Mouse (Mus musculus) brain, embryonic 14.5 days (tissue): ENCODE data around the gene Heyl. TPM values are rescaled to one million over a fixed set of nuclear protein-coding genes. Genes with fewer than 3 reads are reported as not detected.
"Not testable (repeated sequence)": the region's sequence is repeated elsewhere in the genome, so short reads cannot be mapped to it uniquely, and the experiment has no call there.

Experiments used
- DNase-seq: peaks from one replicate; pipeline ENCODE4 v3.0.0-alpha.2; 2011; ENCODE audit warnings: low read depth
- CTCF ChIP-seq: fragments of 200-500 bp; IDR thresholded peaks from 2 replicates; pipeline ENCODE4 v1.5.1; 2012; ENCODE audit warnings: inconsistent platforms, mild to moderate bottlenecking, moderate library complexity, borderline replicate concordance; ENCODE audit not compliant: insufficient read depth, insufficient read length; ENCODE audit errors: extremely low read depth
- POLR2A ChIP-seq: fragments of 200-500 bp; IDR thresholded peaks from 2 replicates; pipeline ENCODE4 v1.6.1; 2012; ENCODE audit warnings: mild to moderate bottlenecking, inconsistent platforms, borderline replicate concordance; ENCODE audit not compliant: poor library complexity, insufficient read depth, insufficient read length, severe bottlenecking; ENCODE audit errors: extremely low read depth
- polyA plus RNA-seq: library from polyadenylated mRNA; depleted of rRNA; stranded (reverse); fragments of >200 nt; gene quantifications from 2 replicates; pipeline ENCODE4 v1.2.3, GENCODE M21; 2012

The Heyl gene
- polyA plus RNA-seq, 1 experiment, result 7.5 TPM

DNA sequence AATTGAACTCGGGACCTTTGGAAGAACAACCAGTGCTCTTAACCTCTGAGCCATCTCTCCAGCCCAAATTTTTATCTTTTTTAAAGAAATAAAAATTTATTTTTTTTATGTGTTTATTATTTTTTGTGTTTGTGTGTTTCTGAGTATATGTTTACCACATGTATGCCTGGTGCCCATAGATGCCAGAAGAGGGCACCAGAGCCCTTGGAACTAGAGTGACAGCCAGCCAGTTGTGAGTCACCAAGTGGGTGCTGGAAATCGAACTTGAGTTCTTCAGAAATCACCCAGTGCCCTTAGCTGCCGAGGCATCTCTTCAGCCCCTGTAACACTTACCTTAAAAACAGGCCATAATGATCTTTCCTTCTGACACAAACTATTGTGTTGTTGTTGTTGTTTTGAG, 37.7 kb downstream of the Heyl start:
- DNase-seq, result no peak
- TF ChIP-seq CTCF (no peak), POLR2A (no peak)

DNA sequence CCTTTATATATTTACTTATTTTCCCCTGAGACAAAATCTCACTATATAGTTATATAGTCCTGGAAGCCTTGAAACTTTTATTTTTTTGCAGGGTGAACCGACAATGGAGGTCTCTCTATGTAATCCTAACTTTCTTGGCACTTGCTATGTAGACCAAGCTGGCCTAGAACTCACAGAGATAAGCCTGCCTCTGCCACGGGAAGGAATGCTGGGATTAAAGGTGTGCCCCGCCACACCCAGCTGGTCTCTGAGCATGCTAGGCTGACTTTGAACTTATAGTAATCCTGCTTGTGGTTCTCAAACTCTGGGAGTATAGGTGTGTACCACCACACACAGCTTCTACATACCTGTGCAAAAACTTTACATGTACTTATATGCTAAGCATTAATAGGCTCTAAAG, 46.8 kb downstream of the Heyl start:
- DNase-seq, result no peak
- TF ChIP-seq POLR2A, result no peak
- no peak for TF ChIP-seq CTCF

DNA sequence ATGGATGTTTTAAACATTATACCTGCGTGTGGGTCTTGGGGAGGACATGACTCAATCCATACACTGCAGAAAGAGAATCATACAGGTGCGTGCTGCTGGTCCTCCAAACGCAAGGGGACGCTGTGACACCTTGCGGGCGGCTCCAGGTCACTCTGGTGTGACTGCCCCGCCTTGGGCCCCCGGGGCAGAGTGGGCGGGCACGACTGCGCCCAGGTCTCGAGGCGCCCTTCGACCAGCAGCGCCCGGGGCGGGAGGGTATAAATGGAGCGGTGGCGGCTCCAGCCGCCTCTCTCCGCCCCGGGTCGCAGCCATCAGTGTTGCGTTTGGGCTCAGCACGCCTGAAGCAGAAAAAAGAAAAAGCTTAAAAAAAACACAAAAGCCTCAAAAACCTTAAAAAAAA, 49.1 kb downstream of the Heyl start:
- DNase-seq, result peak; percentile 94
- TF ChIP-seq CTCF (peak; percentile 84), POLR2A (peak; percentile 59; the same call in 1 of the 2 replicates)

DNA sequence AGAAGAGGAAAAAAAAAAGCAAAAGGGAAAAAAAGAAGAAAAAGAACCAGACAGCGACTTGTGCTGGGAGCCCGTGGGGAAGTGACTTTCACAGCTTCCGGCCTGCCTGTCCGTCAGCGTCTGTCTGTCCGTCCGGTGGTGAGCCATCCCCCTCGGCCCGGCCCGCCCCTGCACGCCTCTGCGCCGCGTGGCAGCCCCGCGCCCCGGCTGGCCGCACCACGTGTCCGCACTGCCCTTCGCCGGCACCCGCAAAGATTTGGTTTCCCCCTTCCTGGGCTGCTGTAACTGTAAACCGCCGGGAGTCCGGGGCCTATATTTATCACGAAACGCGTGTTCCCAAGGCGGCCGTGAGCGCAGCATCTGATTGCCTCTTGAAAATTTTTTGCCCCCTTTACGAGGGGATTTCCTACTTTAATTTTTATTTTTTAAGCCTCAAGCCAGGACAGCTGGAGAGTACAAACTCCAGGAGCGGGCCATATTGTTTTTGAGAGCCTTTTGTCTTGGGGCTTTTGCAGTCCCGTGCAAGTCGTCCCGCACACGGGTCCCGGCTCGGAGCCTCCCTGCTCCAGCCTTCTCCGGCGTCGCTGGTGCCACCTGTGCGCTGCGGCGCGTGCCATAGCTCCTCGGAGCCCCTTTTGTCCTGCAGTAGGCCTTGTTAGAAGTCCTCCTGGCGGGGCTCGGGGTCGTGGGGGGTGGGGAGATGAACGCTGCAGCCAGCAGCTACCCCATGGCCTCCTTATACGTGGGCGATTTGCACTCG, 49.7 kb downstream of the Heyl start:
- DNase-seq, result peak; percentile 33

DNA sequence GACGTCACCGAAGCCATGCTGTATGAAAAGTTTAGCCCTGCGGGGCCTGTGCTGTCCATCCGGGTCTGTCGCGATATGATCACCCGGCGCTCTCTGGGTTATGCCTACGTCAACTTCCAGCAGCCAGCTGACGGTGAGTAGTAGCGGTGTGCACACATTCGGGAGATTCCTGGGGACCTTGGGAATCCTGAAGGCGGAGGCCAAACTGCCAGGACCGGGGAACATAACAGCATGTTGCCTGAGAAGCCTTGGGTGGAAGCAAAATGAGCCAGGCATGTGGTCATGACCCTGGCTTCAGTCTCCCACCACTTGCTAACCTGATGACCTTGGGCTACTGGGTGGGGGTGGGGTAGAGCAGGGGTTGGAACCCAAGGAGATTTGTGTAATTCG, 50.3 kb downstream of the Heyl start:
- peak; percentile 23 for DNase-seq

DNA sequence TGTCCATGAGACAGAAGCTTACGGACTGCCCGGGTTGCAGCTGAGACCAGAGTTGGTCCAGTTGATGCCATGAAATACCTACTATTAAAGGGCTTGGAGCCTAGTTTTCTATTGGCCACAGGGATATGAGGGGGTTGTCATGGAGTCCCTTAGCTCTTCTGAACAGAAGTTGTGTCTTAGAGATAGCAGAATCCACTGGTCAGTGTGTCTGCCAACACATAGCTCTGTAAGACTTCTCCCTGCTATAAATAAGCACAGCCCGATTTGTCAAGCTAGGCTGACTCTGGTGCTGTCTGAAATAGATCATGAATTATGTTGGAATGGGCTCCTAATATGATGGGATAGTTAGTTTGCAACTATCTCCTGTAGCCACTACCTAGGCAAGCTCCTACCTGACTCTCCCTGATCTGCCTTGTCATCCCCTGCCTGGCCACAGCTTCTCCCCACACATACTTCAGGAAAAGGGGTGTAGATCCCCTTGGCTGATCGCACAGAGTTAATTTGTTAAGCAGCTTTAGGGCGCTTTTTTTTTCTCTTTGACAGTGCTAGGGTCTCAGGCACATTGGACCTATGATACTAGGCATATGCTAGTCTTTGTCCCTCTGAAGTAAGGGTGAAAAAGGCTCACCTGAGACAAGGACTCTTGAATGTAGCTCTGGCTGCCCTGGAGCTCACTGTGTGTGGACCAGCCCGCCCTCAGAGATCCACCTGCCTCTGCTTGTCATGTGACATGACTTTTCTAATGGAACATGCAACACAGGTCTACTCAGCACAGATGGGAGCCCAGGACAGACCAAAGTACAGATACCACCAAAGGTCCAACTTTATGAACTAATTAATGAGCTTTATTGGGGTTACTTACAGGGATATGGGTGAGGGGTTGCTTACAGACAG, 51.6 kb downstream of the Heyl start:
- TF ChIP-seq POLR2A, result no peak
- no peak for TF ChIP-seq CTCF
- DNase-seq, result no peak

DNA sequence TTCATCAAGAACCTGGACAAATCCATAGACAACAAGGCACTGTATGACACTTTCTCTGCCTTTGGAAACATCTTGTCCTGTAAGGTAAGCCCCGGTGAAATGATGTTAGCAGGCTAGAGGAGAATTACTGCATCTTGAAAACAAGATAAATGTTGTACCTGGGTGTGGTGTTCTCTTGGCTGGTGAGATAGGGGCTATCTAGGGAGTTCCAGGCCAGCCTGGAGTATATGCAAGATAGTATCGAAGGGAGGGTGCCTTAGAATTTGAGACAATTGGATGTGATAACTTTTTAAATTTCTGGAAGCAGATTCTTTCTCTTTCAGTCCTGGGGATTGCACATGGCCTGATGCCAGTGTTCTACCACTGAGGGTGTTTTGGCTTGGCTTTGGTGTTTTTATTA, 53.4 kb downstream of the Heyl start:
- DNase-seq, result no peak

DNA sequence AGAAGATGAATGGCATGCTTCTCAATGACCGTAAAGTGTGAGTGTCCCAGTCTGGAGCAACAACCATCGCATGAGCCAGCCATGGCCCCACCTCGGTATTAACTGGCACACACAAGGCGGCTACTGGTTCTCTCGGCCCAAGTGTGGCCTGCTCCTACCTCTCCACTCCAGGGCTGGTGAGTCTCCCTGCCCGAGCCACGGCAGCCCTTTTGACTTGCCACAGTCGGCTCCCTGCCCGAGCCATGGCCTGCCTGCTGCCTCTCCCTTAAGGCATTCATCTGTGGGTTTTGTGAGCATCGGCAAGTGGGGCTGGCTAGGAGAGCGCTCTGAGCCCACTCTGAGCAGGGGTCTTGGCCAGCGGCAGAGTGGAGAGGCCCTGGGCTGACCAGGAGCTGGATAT, 55.7 kb downstream of the Heyl start:
- DNase-seq, result no peak

More for the DNA sequence above, 53.4 kb downstream of the Heyl start:
- TF ChIP-seq CTCF (no peak), POLR2A (no peak)

DNA sequence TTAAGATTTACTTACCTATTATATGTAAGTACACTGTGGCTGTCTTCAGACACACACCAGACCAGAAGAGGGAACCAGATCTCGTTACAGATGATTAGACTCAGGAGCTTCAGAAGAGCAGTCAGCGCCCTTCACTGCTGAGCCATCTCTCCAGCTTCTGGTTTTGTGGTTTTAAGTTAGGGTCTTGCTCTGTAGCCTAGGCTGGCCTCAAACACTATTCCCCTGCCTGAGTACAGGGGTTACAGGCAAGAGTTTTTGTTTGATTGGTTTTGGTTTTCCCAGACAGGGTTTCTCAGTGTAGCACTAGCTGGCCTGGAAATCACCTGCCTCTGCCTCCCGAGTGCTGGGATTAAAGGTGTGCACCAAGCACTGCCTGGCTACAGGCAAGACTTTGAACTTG, 59.0 kb downstream of the Heyl start:
- TF ChIP-seq CTCF (no peak), POLR2A (no peak)
- no peak for DNase-seq

More for the DNA sequence above, 55.7 kb downstream of the Heyl start:
- TF ChIP-seq POLR2A (no peak), CTCF (no peak)

DNA sequence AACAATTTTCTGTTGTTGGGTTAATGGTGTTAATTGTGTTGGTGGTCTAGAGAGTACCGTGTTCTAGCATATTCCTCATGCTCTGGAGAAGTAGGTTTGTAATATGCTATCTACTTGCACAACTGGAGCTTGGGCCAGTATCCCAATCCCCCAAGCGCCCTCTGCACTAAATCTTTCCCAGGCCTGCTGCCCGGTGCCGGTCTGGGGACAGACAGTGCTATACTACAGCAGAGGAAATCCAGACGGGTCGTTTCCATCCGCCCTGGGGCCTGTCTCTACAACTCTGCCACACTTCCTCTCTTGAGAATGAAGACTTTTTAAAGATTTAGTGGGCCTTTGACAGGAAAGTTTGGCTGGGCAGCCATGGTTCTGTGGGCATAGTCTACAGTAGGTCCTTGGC, 59.6 kb downstream of the Heyl start:
- TF ChIP-seq CTCF (no peak), POLR2A (no peak)
- no peak for DNase-seq

DNA sequence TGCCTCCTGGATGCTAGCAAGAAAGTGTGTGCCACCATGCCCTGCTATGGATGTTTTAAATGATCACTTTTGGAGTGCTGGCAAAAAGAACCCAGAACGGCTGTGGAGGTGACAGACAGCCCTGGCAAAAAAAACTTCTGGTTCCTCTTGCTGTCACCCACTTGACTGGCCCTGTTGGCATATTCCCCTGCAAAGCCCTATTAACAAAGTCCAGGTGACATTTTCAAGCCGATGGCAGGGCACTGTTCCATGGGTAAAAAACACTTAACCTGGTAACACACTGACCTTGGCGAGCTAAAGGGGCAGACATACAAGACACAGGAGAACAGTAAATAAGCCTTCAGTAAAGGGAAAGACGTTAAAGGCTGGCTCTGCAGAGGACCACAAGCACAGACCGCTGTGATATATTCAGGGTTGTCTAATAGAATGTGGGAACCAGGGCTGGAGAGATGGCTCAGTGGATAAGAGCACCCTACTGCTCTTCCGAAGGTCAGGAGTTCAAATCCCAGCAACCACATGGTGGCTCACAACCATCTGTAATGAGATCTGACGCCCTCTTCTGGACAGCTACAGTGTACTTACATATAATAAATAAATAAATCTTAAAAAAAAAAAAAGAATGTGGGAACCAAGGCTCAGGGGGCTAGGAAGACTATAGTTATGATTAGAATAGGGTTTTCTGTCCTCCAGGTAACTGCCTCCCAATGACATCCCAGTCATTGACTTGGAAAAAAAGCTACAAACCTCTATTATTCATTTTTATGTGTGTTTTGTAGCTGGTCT, 60.5 kb downstream of the Heyl start:
- DNase-seq, result no peak
- TF ChIP-seq CTCF (no peak), POLR2A (no peak)

DNA sequence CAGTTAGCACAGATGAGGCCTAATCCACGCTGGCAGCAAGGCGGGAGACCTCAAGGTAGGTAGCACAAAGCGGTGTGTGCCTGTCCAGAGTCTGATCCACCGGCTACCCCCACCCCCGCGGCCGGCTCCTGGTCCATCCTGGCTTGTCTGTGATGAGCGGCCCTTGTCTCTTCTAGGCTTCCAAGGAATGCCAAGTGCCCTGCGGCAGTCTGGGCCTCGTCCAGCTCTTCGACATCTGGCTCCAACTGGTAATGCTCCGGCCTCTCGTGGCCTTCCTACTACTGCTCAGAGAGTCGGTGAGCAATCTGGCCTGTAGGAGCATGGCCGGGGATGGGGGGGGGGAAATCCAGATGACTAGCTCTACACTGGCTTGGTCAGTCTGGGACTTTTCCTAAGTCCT, 61.7 kb downstream of the Heyl start:
- DNase-seq, result not testable (repeated sequence)
